Mouse (Mus musculus): ENCODE results near the gene Muc20. TPM values are rescaled to one million over a fixed set of nuclear protein-coding genes. Genes with fewer than 3 reads are reported as not detected.

The Muc20 gene
- polyA plus RNA-seq (2014; fragmentation: Nextera tagmentation; extraction: Ambion mirVana) = not detected in 2 replicates

DNA sequence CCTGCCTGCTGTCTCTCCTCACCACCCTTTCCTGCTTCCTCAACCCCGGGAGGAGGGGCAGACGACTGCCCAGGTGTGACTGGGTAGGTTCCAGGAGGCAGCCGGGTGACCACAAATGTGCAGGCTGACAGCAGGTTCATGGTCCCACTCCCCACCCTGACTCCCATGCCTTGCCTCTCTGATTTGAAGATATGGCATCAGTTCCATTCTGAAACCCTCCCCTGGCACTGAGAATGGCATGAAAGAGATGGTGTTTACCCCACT is at the start of gene Muc20:
TSS of gene Muc20 (minus strand) at position 10 of the 264 bp plus-strand sequence.
- no peaks in the 10 kb centered on the region for H3K27me3 ChIP-seq (ENCODE audit: control insufficient read depth, insufficient read depth, low read length)
- 84% methylated on average over 3 of the region's 3 CpGs for WGBS

DNA sequence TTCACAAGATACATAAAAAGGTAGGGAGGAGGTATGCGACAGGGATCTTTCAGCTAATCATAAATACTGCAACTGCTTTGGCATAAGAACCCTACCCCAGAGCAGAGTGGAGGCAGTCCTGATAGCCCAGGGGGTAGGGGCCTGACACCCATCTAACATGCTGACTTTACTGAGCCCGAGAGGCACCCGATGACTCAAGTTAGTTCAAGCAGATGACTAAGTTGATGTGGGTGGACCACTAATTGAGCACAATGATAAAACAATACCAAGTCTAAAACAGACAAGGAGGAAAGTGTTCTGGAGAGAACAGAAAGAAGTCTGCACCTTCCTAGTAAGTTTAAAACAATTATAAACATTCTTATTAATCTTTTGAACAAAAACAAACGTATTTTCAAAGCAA is 34.3 kb upstream of the Muc20 start:
- Histone ChIP-seq H3K9me3 (ENCODE audit: control insufficient read depth, low read length) (no peaks in the 10 kb centered on the region), H3K4me2 (ENCODE audit: low read depth, low read length) (no peak overlapping the region), H3K27me3 (ENCODE audit: control insufficient read depth, insufficient read depth, low read length) (no peaks in the 10 kb centered on the region), H3K36me3 (ENCODE audit: control insufficient read depth, insufficient read depth, low read length) (peaks cover 27% of the 10 kb centered on the region), H3K4me3 (ENCODE audit: low read depth, low read length) (no peak overlapping the region), H3K27ac (ENCODE audit: low read depth, low read length) (no peak overlapping the region), H3K4me1 (ENCODE audit: control insufficient read depth, insufficient read depth, low read length) (no peaks in the 10 kb centered on the region), H3K9ac (replicated peaks; ENCODE audit: low read depth, low read length) (no peak overlapping the region)
- no peak for ATAC-seq (ENCODE audit: low read depth)
- WGBS = 90% methylated on average over 4 of the region's 4 CpGs

More for the DNA sequence above, at the start of gene Muc20:
- Histone ChIP-seq H3K4me3 (ENCODE audit: low read depth, low read length) (no peak within 1 kb of the TSS), H3K4me2 (ENCODE audit: low read depth, low read length) (no peak within 1 kb of the TSS), H3K27ac (ENCODE audit: low read depth, low read length) (no peak within 1 kb of the TSS), H3K9ac (replicated peaks; ENCODE audit: low read depth, low read length) (no peak within 1 kb of the TSS), H3K36me3 (ENCODE audit: control insufficient read depth, insufficient read depth, low read length) (no peaks in the 10 kb centered on the region), H3K4me1 (ENCODE audit: control insufficient read depth, insufficient read depth, low read length) (no peaks in the 10 kb centered on the region), H3K9me3 (ENCODE audit: control insufficient read depth, low read length) (no peaks in the 10 kb centered on the region)
- no peak for ATAC-seq (ENCODE audit: low read depth)

DNA sequence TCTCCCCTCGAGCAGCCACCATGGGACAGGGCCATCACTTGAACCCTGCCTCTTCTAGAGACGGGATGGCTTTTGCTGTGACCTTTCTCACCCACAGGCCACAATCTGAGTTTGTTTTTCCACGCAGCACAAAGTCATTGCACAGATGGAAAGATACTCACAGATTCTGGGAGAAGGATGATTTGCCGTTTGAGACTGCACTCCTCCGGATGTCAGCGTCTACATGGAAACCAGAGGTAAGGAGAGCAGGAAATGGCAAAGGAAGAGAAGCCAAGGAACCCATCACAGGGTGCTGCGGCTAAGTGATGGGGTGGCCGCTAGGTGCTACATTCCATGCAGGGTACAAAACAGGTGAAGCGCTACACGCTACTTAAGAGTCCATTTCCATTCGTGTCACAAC is 31.9 kb upstream of the Muc20 start:
- peaks cover 39% of the 10 kb centered on the region for H3K36me3 ChIP-seq (ENCODE audit: control insufficient read depth, insufficient read depth, low read length)
- 92% methylated on average over 11 of the region's 11 CpGs for WGBS
- no peaks in the 10 kb centered on the region for H3K4me1 ChIP-seq (ENCODE audit: control insufficient read depth, insufficient read depth, low read length)
- no peak overlapping the region for H3K4me2 ChIP-seq (ENCODE audit: low read depth, low read length)
- no peak for ATAC-seq (ENCODE audit: low read depth)
- H3K27me3 ChIP-seq (ENCODE audit: control insufficient read depth, insufficient read depth, low read length) = no peaks in the 10 kb centered on the region
- H3K9ac ChIP-seq (replicated peaks; ENCODE audit: low read depth, low read length) = no peak overlapping the region
- H3K9me3 ChIP-seq (ENCODE audit: control insufficient read depth, low read length) = no peaks in the 10 kb centered on the region
- no peak overlapping the region for H3K27ac ChIP-seq (ENCODE audit: low read depth, low read length)
- no peak overlapping the region for H3K4me3 ChIP-seq (ENCODE audit: low read depth, low read length)

GRCm38 (mm10) chr16:32826521-32826920 is 29.3 kb upstream of the Muc20 start:
- Histone ChIP-seq H3K9me3 (ENCODE audit: control insufficient read depth, low read length) (no peaks in the 10 kb centered on the region), H3K4me2 (ENCODE audit: low read depth, low read length) (no peak overlapping the region), H3K4me1 (ENCODE audit: control insufficient read depth, insufficient read depth, low read length) (no peaks in the 10 kb centered on the region), H3K9ac (replicated peaks; ENCODE audit: low read depth, low read length) (no peak overlapping the region), H3K27me3 (ENCODE audit: control insufficient read depth, insufficient read depth, low read length) (no peaks in the 10 kb centered on the region), H3K4me3 (ENCODE audit: low read depth, low read length) (no peak overlapping the region), H3K36me3 (ENCODE audit: control insufficient read depth, insufficient read depth, low read length) (peaks cover 52% of the 10 kb centered on the region), H3K27ac (ENCODE audit: low read depth, low read length) (no peak overlapping the region)
- WGBS = 95% methylated on average over 11 of the region's 11 CpGs
- ATAC-seq (ENCODE audit: low read depth) = no peak

DNA sequence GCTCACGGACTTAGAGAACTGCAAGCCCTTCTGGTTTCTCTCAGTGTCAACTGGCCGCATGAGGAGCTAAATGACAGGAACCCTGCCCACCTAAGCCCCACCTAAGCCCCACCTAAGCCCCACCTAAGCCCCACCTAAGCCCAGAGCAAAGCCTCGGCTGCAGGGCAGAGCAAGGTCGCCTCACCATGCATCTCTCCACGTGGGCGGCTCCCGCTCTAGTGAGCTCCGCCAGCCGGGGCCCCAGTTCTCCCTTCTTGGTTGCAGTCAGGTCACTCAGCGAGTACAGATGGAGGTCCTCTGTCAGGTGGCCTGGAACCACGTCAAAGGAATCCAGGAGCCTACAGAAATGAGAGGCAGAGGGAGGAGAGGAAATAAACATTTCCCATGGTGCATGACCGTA is 28.1 kb upstream of the Muc20 start:
- Histone ChIP-seq H3K4me2 (ENCODE audit: low read depth, low read length) (no peak overlapping the region), H3K4me3 (ENCODE audit: low read depth, low read length) (no peak overlapping the region), H3K9me3 (ENCODE audit: control insufficient read depth, low read length) (no peaks in the 10 kb centered on the region), H3K36me3 (ENCODE audit: control insufficient read depth, insufficient read depth, low read length) (peaks cover 52% of the 10 kb centered on the region), H3K27me3 (ENCODE audit: control insufficient read depth, insufficient read depth, low read length) (no peaks in the 10 kb centered on the region), H3K4me1 (ENCODE audit: control insufficient read depth, insufficient read depth, low read length) (no peaks in the 10 kb centered on the region), H3K27ac (ENCODE audit: low read depth, low read length) (no peak overlapping the region), H3K9ac (replicated peaks; ENCODE audit: low read depth, low read length) (no peak overlapping the region)
- WGBS = 85% methylated on average over 12 of the region's 12 CpGs
- no peak for ATAC-seq (ENCODE audit: low read depth)

- Histone ChIP-seq H3K36me3 (ENCODE audit: control insufficient read depth, insufficient read depth, low read length) (peaks cover 52% of the 10 kb centered on the region), H3K9ac (replicated peaks; ENCODE audit: low read depth, low read length) (no peak overlapping the region), H3K4me2 (ENCODE audit: low read depth, low read length) (no peak overlapping the region), H3K9me3 (ENCODE audit: control insufficient read depth, low read length) (no peaks in the 10 kb centered on the region), H3K27me3 (ENCODE audit: control insufficient read depth, insufficient read depth, low read length) (no peaks in the 10 kb centered on the region), H3K27ac (ENCODE audit: low read depth, low read length) (no peak overlapping the region), H3K4me3 (ENCODE audit: low read depth, low read length) (no peak overlapping the region), H3K4me1 (ENCODE audit: control insufficient read depth, insufficient read depth, low read length) (no peaks in the 10 kb centered on the region)
- no peak for ATAC-seq (ENCODE audit: low read depth)
- WGBS = 90% methylated on average over 13 of the region's 13 CpGs
These were observed 26.8 kb upstream of the Muc20 start for GRCm38 (mm10) chr16:32824061-32824460.

- Histone ChIP-seq H3K4me2 (ENCODE audit: low read depth, low read length) (no peak overlapping the region), H3K4me1 (ENCODE audit: control insufficient read depth, insufficient read depth, low read length) (no peaks in the 10 kb centered on the region), H3K36me3 (ENCODE audit: control insufficient read depth, insufficient read depth, low read length) (peaks cover 48% of the 10 kb centered on the region), H3K9ac (replicated peaks; ENCODE audit: low read depth, low read length) (no peak overlapping the region), H3K27ac (ENCODE audit: low read depth, low read length) (no peak overlapping the region), H3K9me3 (ENCODE audit: control insufficient read depth, low read length) (no peaks in the 10 kb centered on the region), H3K4me3 (ENCODE audit: low read depth, low read length) (no peak overlapping the region), H3K27me3 (ENCODE audit: control insufficient read depth, insufficient read depth, low read length) (no peaks in the 10 kb centered on the region)
- ATAC-seq (ENCODE audit: low read depth) = no peak
- 90% methylated on average over 8 of the region's 8 CpGs for WGBS
These were observed 26.3 kb upstream of the Muc20 start for GRCm38 (mm10) chr16:32823487-32823886.

DNA sequence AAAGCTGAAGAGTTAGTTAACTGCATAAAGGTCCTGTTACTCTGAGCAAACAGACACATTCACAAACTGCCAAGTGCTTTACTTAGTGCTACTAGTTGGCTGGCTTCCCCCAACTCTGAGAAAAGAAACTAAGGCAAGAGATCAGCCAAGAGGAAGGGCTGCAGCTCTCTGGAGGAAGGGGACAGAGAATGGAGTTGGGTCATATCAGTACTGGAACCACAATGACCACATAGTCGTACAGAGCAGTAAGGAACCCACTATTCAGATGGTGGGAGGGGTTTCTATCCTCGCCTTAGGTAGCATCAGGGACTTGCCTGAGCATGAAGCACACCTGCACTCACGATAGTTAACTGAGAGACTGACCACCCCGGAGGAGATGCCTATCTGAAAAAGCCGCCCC is 25.6 kb upstream of the Muc20 start:
- peaks cover 43% of the 10 kb centered on the region for H3K36me3 ChIP-seq (ENCODE audit: control insufficient read depth, insufficient read depth, low read length)
- no peak overlapping the region for H3K9ac ChIP-seq (replicated peaks; ENCODE audit: low read depth, low read length)
- no peaks in the 10 kb centered on the region for H3K9me3 ChIP-seq (ENCODE audit: control insufficient read depth, low read length)
- H3K4me1 ChIP-seq (ENCODE audit: control insufficient read depth, insufficient read depth, low read length) = no peaks in the 10 kb centered on the region
- no peak for ATAC-seq (ENCODE audit: low read depth)
- H3K4me3 ChIP-seq (ENCODE audit: low read depth, low read length) = no peak overlapping the region
- H3K27ac ChIP-seq (ENCODE audit: low read depth, low read length) = no peak overlapping the region
- 94% methylated on average over 5 of the region's 5 CpGs for WGBS
- H3K27me3 ChIP-seq (ENCODE audit: control insufficient read depth, insufficient read depth, low read length) = no peaks in the 10 kb centered on the region
- no peak overlapping the region for H3K4me2 ChIP-seq (ENCODE audit: low read depth, low read length)

DNA sequence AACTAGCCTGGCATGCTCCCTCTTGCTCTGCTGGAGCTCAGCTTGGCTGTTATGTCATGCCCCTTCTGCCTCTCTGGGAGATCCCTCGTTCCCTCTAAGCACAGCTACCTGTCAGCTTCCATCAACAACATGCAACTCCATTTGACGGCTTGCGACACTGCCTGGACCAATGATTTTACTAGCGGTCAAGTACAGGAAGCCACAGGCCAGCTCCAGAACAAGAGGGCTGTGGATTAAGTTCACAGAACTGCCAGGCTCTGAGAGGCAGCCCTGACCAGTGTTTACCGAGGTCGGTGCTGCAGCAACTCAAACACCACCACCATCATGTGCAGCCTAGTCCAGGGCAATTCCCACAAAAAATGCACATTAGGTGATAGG is 25.2 kb upstream of the Muc20 start:
- H3K9ac ChIP-seq (replicated peaks; ENCODE audit: low read depth, low read length) = no peak overlapping the region

More for the DNA sequence above, 25.2 kb upstream of the Muc20 start:
- no peaks in the 10 kb centered on the region for H3K27me3 ChIP-seq (ENCODE audit: control insufficient read depth, insufficient read depth, low read length)
- H3K4me3 ChIP-seq (ENCODE audit: low read depth, low read length) = no peak overlapping the region
- ATAC-seq (ENCODE audit: low read depth) = no peak
- H3K4me1 ChIP-seq (ENCODE audit: control insufficient read depth, insufficient read depth, low read length) = no peaks in the 10 kb centered on the region
- no peak overlapping the region for H3K27ac ChIP-seq (ENCODE audit: low read depth, low read length)
- peaks cover 41% of the 10 kb centered on the region for H3K36me3 ChIP-seq (ENCODE audit: control insufficient read depth, insufficient read depth, low read length)
- WGBS = 93% methylated on average over 6 of the region's 6 CpGs
- no peak overlapping the region for H3K4me2 ChIP-seq (ENCODE audit: low read depth, low read length)
- H3K9me3 ChIP-seq (ENCODE audit: control insufficient read depth, low read length) = no peaks in the 10 kb centered on the region

Data from neural tube, embryonic 14.5 days (tissue).